Mouse (Mus musculus) CD4-positive, CD25-positive, alpha-beta regulatory T cell, adult 9 weeks (primary cell): Measurements from ENCODE around the gene Bex3. TPM values are rescaled to one million over a fixed set of nuclear protein-coding genes. Genes with fewer than 3 reads are reported as not detected.

ENCODE experiments used
- polyA plus RNA-seq: library from polyadenylated mRNA; unstranded; fragments of 100-300 nt; shearing (Covaris generic); gene quantifications from one replicate; pipeline ENCODE4 v1.2.1, GENCODE M21; 2017

Bex3 gene
- 100 TPM for polyA plus RNA-seq

GRCm38 (mm10) chrX:136269743-136270392 lies at the start of gene Bex3:
TSS of gene Bex3 (plus strand) at chrX:136270253.

GRCm38 (mm10) chrX:136244574-136245229 lies 25.4 kb upstream of the Bex3 start, which contains the start of gene Tceal9:
TSS of gene Tceal9 (plus strand) at chrX:136245079.

Other genes with a start within 250 kb of the Bex3 start
- not detected for gene Arxes1, start 236.9 kb upstream of the Bex3 start, polyA plus RNA-seq
- 1.3 TPM for gene Bex2, start 202.0 kb upstream of the Bex3 start, polyA plus RNA-seq
- not detected for gene Nxf3, start 185.0 kb upstream of the Bex3 start, polyA plus RNA-seq
- not detected for gene Bex4, start 131.3 kb upstream of the Bex3 start, polyA plus RNA-seq
- 1.1 TPM for gene Tceal8, start 97.9 kb upstream of the Bex3 start, polyA plus RNA-seq
- not detected for gene Tceal5, start 66.4 kb upstream of the Bex3 start, polyA plus RNA-seq
- gene Tceal7, start 55.5 kb upstream of the Bex3 start, polyA plus RNA-seq: not detected
- gene Bex1, start 54.7 kb upstream of the Bex3 start, polyA plus RNA-seq: not detected
- gene Tceal9, start 25.2 kb upstream of the Bex3 start, polyA plus RNA-seq: 49.4 TPM
- gene Kir3dl1, start 247.7 kb downstream of the Bex3 start, polyA plus RNA-seq: not detected